Mouse (Mus musculus) effector memory CD4-positive, alpha-beta T cell, adult 5 months (primary cell): Measurements from ENCODE around the gene Ctnnal1. TPM values are rescaled to one million over a fixed set of nuclear protein-coding genes. Genes with fewer than 3 reads are reported as not detected.

ENCODE experiments used
- polyA plus RNA-seq: library from polyadenylated mRNA; unstranded; fragments of 100-300 nt; shearing (Covaris generic); gene quantifications from one replicate; pipeline ENCODE4 v1.2.1, GENCODE M21; 2017

Gene Ctnnal1
- polyA plus RNA-seq: 1.5 TPM

GRCm38 (mm10) chr4:56865003-56865511 is at the start of gene Ctnnal1:
TSS of gene Ctnnal1 (minus strand) at chr4:56865188.

GRCm38 (mm10) chr4:56801907-56802668 is 62.9 kb downstream of the Ctnnal1 start, which contains the start of the genes Elp1 and Fam206a:
TSS of gene Elp1 (minus strand) at chr4:56802331.
TSS of gene Fam206a (plus strand) at chr4:56802345.

Other genes starting within 250 kb of the Ctnnal1 start
- not detected for gene Gm26657, start 125.1 kb downstream of the Ctnnal1 start, polyA plus RNA-seq
- not detected for gene Actl7b, start 123.7 kb downstream of the Ctnnal1 start, polyA plus RNA-seq
- not detected for gene Actl7a, start 121.8 kb downstream of the Ctnnal1 start, polyA plus RNA-seq
- gene Elp1, start 62.9 kb downstream of the Ctnnal1 start, polyA plus RNA-seq: 23.9 TPM
- gene Fam206a, start 62.8 kb downstream of the Ctnnal1 start, polyA plus RNA-seq: 8.9 TPM
- 12.9 TPM for gene Tmem245, start 82.2 kb upstream of the Ctnnal1 start, polyA plus RNA-seq
- not detected for gene Frrs1l, start 125.2 kb upstream of the Ctnnal1 start, polyA plus RNA-seq